Mouse (Mus musculus): ENCODE data around the gene Cpm. TPM values are rescaled to one million over a fixed set of nuclear protein-coding genes. Genes with fewer than 3 reads are reported as not detected.

The Cpm gene
- polyA plus RNA-seq, 1 experiment from 2014 or later = 28.9 TPM

GRCm38 (mm10) chr10:117718161-117719119 lies 89.1 kb downstream of the Cpm start:
- Histone ChIP-seq H3K9ac (ENCODE audit: low read depth, low read length) (no peak overlapping the region), H3K4me2 (replicated peaks; ENCODE audit: low read depth, low read length) (no peak overlapping the region), H3K36me3 (ENCODE audit: control insufficient read depth, insufficient read depth, low read length) (no peaks in the 10 kb centered on the region), H3K9me3 (ENCODE audit: control insufficient read depth, low read length) (no peaks in the 10 kb centered on the region), H3K4me3 (ENCODE audit: low read length) (no peak overlapping the region), H3K27ac (ENCODE audit: low read depth, low read length) (no peak overlapping the region), H3K4me1 (ENCODE audit: control insufficient read depth, insufficient read depth, low read length) (peaks cover 10% of the 10 kb centered on the region; the same call in 1 of the 2 replicates), H3K27me3 (ENCODE audit: control insufficient read depth, insufficient read depth, low read length) (no peaks in the 10 kb centered on the region)
- no peak for ATAC-seq (ENCODE audit: low FRiP score, low TSS enrichment)
- 58% methylated on average over 19 of the region's 19 CpGs for WGBS

GRCm38 (mm10) chr10:117724136-117724718 lies 94.9 kb downstream of the Cpm start:
- no peak overlapping the region for H3K9ac ChIP-seq (ENCODE audit: low read depth, low read length)
- H3K4me2 ChIP-seq (replicated peaks; ENCODE audit: low read depth, low read length) = no peak overlapping the region
- H3K27ac ChIP-seq (ENCODE audit: low read depth, low read length) = no peak overlapping the region
- WGBS = 69% methylated on average over 5 of the region's 5 CpGs
- no peaks in the 10 kb centered on the region for H3K27me3 ChIP-seq (ENCODE audit: control insufficient read depth, insufficient read depth, low read length)
- no peak for ATAC-seq (ENCODE audit: low FRiP score, low TSS enrichment)
- H3K9me3 ChIP-seq (ENCODE audit: control insufficient read depth, low read length) = no peaks in the 10 kb centered on the region
- no peaks in the 10 kb centered on the region for H3K36me3 ChIP-seq (ENCODE audit: control insufficient read depth, insufficient read depth, low read length)
- H3K4me1 ChIP-seq (ENCODE audit: control insufficient read depth, insufficient read depth, low read length) = no peaks in the 10 kb centered on the region
- H3K4me3 ChIP-seq (ENCODE audit: low read length) = no peak overlapping the region

GRCm38 (mm10) chr10:117724804-117725361 lies 95.6 kb downstream of the Cpm start:
- H3K4me3 ChIP-seq (ENCODE audit: low read length) = no peak overlapping the region
- WGBS = 94% methylated on average over 3 of the region's 3 CpGs
- ATAC-seq (ENCODE audit: low FRiP score, low TSS enrichment) = no peak

GRCm38 (mm10) chr10:117725671-117726070 lies 96.4 kb downstream of the Cpm start:
- Histone ChIP-seq H3K4me3 (ENCODE audit: low read length) (no peak overlapping the region), H3K4me1 (ENCODE audit: control insufficient read depth, insufficient read depth, low read length) (no peaks in the 10 kb centered on the region), H3K4me2 (replicated peaks; ENCODE audit: low read depth, low read length) (no peak overlapping the region), H3K36me3 (ENCODE audit: control insufficient read depth, insufficient read depth, low read length) (no peaks in the 10 kb centered on the region), H3K27me3 (ENCODE audit: control insufficient read depth, insufficient read depth, low read length) (no peaks in the 10 kb centered on the region), H3K9me3 (ENCODE audit: control insufficient read depth, low read length) (no peaks in the 10 kb centered on the region), H3K9ac (ENCODE audit: low read depth, low read length) (no peak overlapping the region), H3K27ac (ENCODE audit: low read depth, low read length) (no peak overlapping the region)
- ATAC-seq (ENCODE audit: low FRiP score, low TSS enrichment) = no peak
- WGBS = 65% methylated on average over 7 of the region's 7 CpGs

More at GRCm38 (mm10) chr10:117724804-117725361, 95.6 kb downstream of the Cpm start:
- H3K9me3 ChIP-seq (ENCODE audit: control insufficient read depth, low read length) = no peaks in the 10 kb centered on the region
- no peaks in the 10 kb centered on the region for H3K36me3 ChIP-seq (ENCODE audit: control insufficient read depth, insufficient read depth, low read length)
- no peaks in the 10 kb centered on the region for H3K27me3 ChIP-seq (ENCODE audit: control insufficient read depth, insufficient read depth, low read length)
- no peak overlapping the region for H3K27ac ChIP-seq (ENCODE audit: low read depth, low read length)
- H3K9ac ChIP-seq (ENCODE audit: low read depth, low read length) = no peak overlapping the region
- H3K4me2 ChIP-seq (replicated peaks; ENCODE audit: low read depth, low read length) = no peak overlapping the region
- no peaks in the 10 kb centered on the region for H3K4me1 ChIP-seq (ENCODE audit: control insufficient read depth, insufficient read depth, low read length)

- Histone ChIP-seq H3K9ac (ENCODE audit: low read depth, low read length) (no peak overlapping the region), H3K4me2 (replicated peaks; ENCODE audit: low read depth, low read length) (no peak overlapping the region), H3K4me1 (ENCODE audit: control insufficient read depth, insufficient read depth, low read length) (no peaks in the 10 kb centered on the region), H3K9me3 (ENCODE audit: control insufficient read depth, low read length) (no peaks in the 10 kb centered on the region), H3K27ac (ENCODE audit: low read depth, low read length) (no peak overlapping the region), H3K4me3 (ENCODE audit: low read length) (no peak overlapping the region), H3K27me3 (ENCODE audit: control insufficient read depth, insufficient read depth, low read length) (no peaks in the 10 kb centered on the region), H3K36me3 (ENCODE audit: control insufficient read depth, insufficient read depth, low read length) (no peaks in the 10 kb centered on the region)
- WGBS = 94% methylated on average over 4 of the region's 4 CpGs
- no peak for ATAC-seq (ENCODE audit: low FRiP score, low TSS enrichment)
These were observed 97.0 kb downstream of the Cpm start for GRCm38 (mm10) chr10:117726350-117726749.

- Histone ChIP-seq H3K9me3 (ENCODE audit: control insufficient read depth, low read length) (no peaks in the 10 kb centered on the region), H3K36me3 (ENCODE audit: control insufficient read depth, insufficient read depth, low read length) (no peaks in the 10 kb centered on the region), H3K27me3 (ENCODE audit: control insufficient read depth, insufficient read depth, low read length) (no peaks in the 10 kb centered on the region), H3K4me3 (ENCODE audit: low read length) (no peak overlapping the region), H3K4me2 (replicated peaks; ENCODE audit: low read depth, low read length) (no peak overlapping the region), H3K27ac (ENCODE audit: low read depth, low read length) (no peak overlapping the region), H3K4me1 (ENCODE audit: control insufficient read depth, insufficient read depth, low read length) (no peaks in the 10 kb centered on the region), H3K9ac (ENCODE audit: low read depth, low read length) (no peak overlapping the region)
- no peak for ATAC-seq (ENCODE audit: low FRiP score, low TSS enrichment)
- 92% methylated on average over 4 of the region's 4 CpGs for WGBS
These were observed 97.6 kb downstream of the Cpm start for GRCm38 (mm10) chr10:117726888-117727385.

GRCm38 (mm10) chr10:117727518-117728110 lies 98.3 kb downstream of the Cpm start:
- ATAC-seq (ENCODE audit: low FRiP score, low TSS enrichment) = no peak
- Histone ChIP-seq H3K4me1 (ENCODE audit: control insufficient read depth, insufficient read depth, low read length) (no peaks in the 10 kb centered on the region), H3K9ac (ENCODE audit: low read depth, low read length) (no peak overlapping the region), H3K4me2 (replicated peaks; ENCODE audit: low read depth, low read length) (no peak overlapping the region), H3K9me3 (ENCODE audit: control insufficient read depth, low read length) (no peaks in the 10 kb centered on the region), H3K4me3 (ENCODE audit: low read length) (no peak overlapping the region), H3K36me3 (ENCODE audit: control insufficient read depth, insufficient read depth, low read length) (no peaks in the 10 kb centered on the region), H3K27me3 (ENCODE audit: control insufficient read depth, insufficient read depth, low read length) (no peaks in the 10 kb centered on the region), H3K27ac (ENCODE audit: low read depth, low read length) (no peak overlapping the region)
- WGBS = 84% methylated on average over 9 of the region's 9 CpGs

GRCm38 (mm10) chr10:117728574-117728973 lies 99.3 kb downstream of the Cpm start:
- Histone ChIP-seq H3K4me2 (replicated peaks; ENCODE audit: low read depth, low read length) (no peak overlapping the region), H3K9ac (ENCODE audit: low read depth, low read length) (no peak overlapping the region), H3K27me3 (ENCODE audit: control insufficient read depth, insufficient read depth, low read length) (no peaks in the 10 kb centered on the region), H3K9me3 (ENCODE audit: control insufficient read depth, low read length) (no peaks in the 10 kb centered on the region), H3K4me1 (ENCODE audit: control insufficient read depth, insufficient read depth, low read length) (no peaks in the 10 kb centered on the region), H3K4me3 (ENCODE audit: low read length) (no peak overlapping the region), H3K36me3 (ENCODE audit: control insufficient read depth, insufficient read depth, low read length) (no peaks in the 10 kb centered on the region), H3K27ac (ENCODE audit: low read depth, low read length) (no peak overlapping the region)
- WGBS = 73% methylated on average over 5 of the region's 5 CpGs
- no peak for ATAC-seq (ENCODE audit: low FRiP score, low TSS enrichment)

Data from kidney, embryonic 14.5 days (tissue).